Mouse (Mus musculus) neural tube, embryonic 13.5 days (tissue): ENCODE measurements around the gene Lpcat3. TPM values are rescaled to one million over a fixed set of nuclear protein-coding genes. Genes with fewer than 3 reads are reported as not detected.

Experiments
- ATAC-seq: fragments of 200-750 bp; cut with Nextera tagmentation; 2 replicates; pipeline ENCODE4 v1.8.0; 2017; ENCODE audit warnings: low read depth, mild to moderate bottlenecking, moderate TSS enrichment, moderate library complexity
- H3K27ac ChIP-seq: fragments of 300-500 bp; sonication (generic); replicated peaks from 2 replicates; pipeline ENCODE4 v1.5.1; 2015; ENCODE audit warnings: moderate library complexity, mild to moderate bottlenecking, inconsistent platforms
- H3K27me3 ChIP-seq: fragments of 300-500 bp; sonication (generic); 2 replicates; pipeline ENCODE4 v1.6.1; 2015; ENCODE audit warnings: mild to moderate bottlenecking, inconsistent platforms
- H3K36me3 ChIP-seq: fragments of 300-500 bp; sonication (generic); 2 replicates; pipeline ENCODE4 v1.6.1; 2015; ENCODE audit warnings: mild to moderate bottlenecking, inconsistent platforms
- H3K4me1 ChIP-seq: fragments of 300-500 bp; sonication (generic); replicated peaks from 2 replicates; pipeline ENCODE4 v1.6.1; 2015; ENCODE audit warnings: inconsistent platforms
- H3K4me2 ChIP-seq: fragments of 300-500 bp; sonication (generic); 2 replicates; pipeline ENCODE4 v1.6.1; 2015; ENCODE audit warnings: inconsistent platforms, mild to moderate bottlenecking, moderate library complexity
- H3K4me3 ChIP-seq: fragments of 300-500 bp; sonication (generic); 2 replicates; pipeline ENCODE4 v1.5.1; 2015; ENCODE audit warnings: mild to moderate bottlenecking, inconsistent platforms
- H3K9ac ChIP-seq: fragments of 300-500 bp; sonication (generic); 2 replicates; pipeline ENCODE4 v1.6.1; 2015; ENCODE audit warnings: moderate library complexity, mild to moderate bottlenecking, inconsistent platforms
- H3K9me3 ChIP-seq: fragments of 300-500 bp; sonication (generic); 2 replicates; pipeline ENCODE4 v1.6.1; 2016; ENCODE audit warnings: inconsistent platforms
- WGBS: fragments of 180-500 bp; shearing (Covaris S2); methylation state at CpG from one replicate; pipeline ENCODE4 v1.1.7; 2015; 5-methylcytosine and 5-hydroxymethylcytosine counted together
- polyA plus RNA-seq: library from polyadenylated mRNA; unstranded; fragments of >200 nt; fragmentation: Nextera tagmentation; extraction: Ambion mirVana; gene quantifications from 2 replicates; pipeline ENCODE4 v1.2.1, GENCODE M21; 2015

Gene Lpcat3
- polyA plus RNA-seq, 1 experiment from 2014 or later = 43.7 TPM

- Histone ChIP-seq H3K27me3 (no peaks in the 10 kb centered on the region), H3K4me3 (no peak overlapping the region), H3K9ac (no peak overlapping the region), H3K36me3 (peaks cover 48% of the 10 kb centered on the region), H3K4me2 (no peak overlapping the region), H3K27ac (no peak overlapping the region), H3K9me3 (no peaks in the 10 kb centered on the region), H3K4me1 (peaks cover 11% of the 10 kb centered on the region; the same call in 1 of the 2 replicates)
- ATAC-seq = no peak
- WGBS = 85% methylated on average over 6 of the region's 6 CpGs
These were observed 35.9 kb downstream of the Lpcat3 start for GRCm38 (mm10) chr6:124698751-124699150.

- H3K4me3 ChIP-seq = no peak overlapping the region
- no peaks in the 10 kb centered on the region for H3K9me3 ChIP-seq
- WGBS = 85% methylated on average over 4 of the region's 4 CpGs
- H3K9ac ChIP-seq = no peak overlapping the region
- H3K4me1 ChIP-seq = peaks cover 5% of the 10 kb centered on the region; the same call in 1 of the 2 replicates
- peaks cover 54% of the 10 kb centered on the region for H3K36me3 ChIP-seq
- H3K27me3 ChIP-seq = no peaks in the 10 kb centered on the region
- no peak overlapping the region for H3K27ac ChIP-seq
- no peak overlapping the region for H3K4me2 ChIP-seq
- ATAC-seq = no peak
These were observed 36.5 kb downstream of the Lpcat3 start for GRCm38 (mm10) chr6:124699366-124699765.

- no peaks in the 10 kb centered on the region for H3K4me1 ChIP-seq
- no peak; the same call in 1 of the 2 replicates for ATAC-seq
- H3K4me2 ChIP-seq = no peak overlapping the region
- no peaks in the 10 kb centered on the region for H3K27me3 ChIP-seq
- no peaks in the 10 kb centered on the region for H3K9me3 ChIP-seq
- WGBS = 85% methylated on average over 11 of the region's 11 CpGs
- no peak overlapping the region for H3K27ac ChIP-seq
- H3K9ac ChIP-seq = no peak overlapping the region
- H3K4me3 ChIP-seq = no peak overlapping the region
- H3K36me3 ChIP-seq = peaks cover 61% of the 10 kb centered on the region
These were observed 37.3 kb downstream of the Lpcat3 start for GRCm38 (mm10) chr6:124699962-124700610.

GRCm38 (mm10) chr6:124701338-124701737 lies 38.5 kb downstream of the Lpcat3 start:
- 81% methylated on average over 8 of the region's 8 CpGs for WGBS
- H3K36me3 ChIP-seq = peaks cover 74% of the 10 kb centered on the region
- H3K27ac ChIP-seq = no peak overlapping the region
- no peak overlapping the region for H3K4me2 ChIP-seq
- H3K4me3 ChIP-seq = no peak overlapping the region
- H3K4me1 ChIP-seq = no peaks in the 10 kb centered on the region
- H3K27me3 ChIP-seq = no peaks in the 10 kb centered on the region
- no peak overlapping the region for H3K9ac ChIP-seq
- H3K9me3 ChIP-seq = no peaks in the 10 kb centered on the region
- ATAC-seq = 0 out of 2 replicates have a peak, but pooled peaks have one; percentile 10

GRCm38 (mm10) chr6:124702102-124702783 lies 39.4 kb downstream of the Lpcat3 start:
- Histone ChIP-seq H3K27ac (no peak overlapping the region), H3K4me3 (no peak overlapping the region), H3K4me1 (no peaks in the 10 kb centered on the region), H3K36me3 (peaks cover 81% of the 10 kb centered on the region), H3K27me3 (no peaks in the 10 kb centered on the region), H3K9me3 (no peaks in the 10 kb centered on the region), H3K4me2 (no peak overlapping the region), H3K9ac (no peak overlapping the region)
- 93% methylated on average over 17 of the region's 17 CpGs for WGBS
- ATAC-seq = 0 out of 2 replicates have a peak, but pooled peaks have one; percentile 7

GRCm38 (mm10) chr6:124702784-124703103 lies 39.9 kb downstream of the Lpcat3 start:
- H3K36me3 ChIP-seq = peaks cover 85% of the 10 kb centered on the region

GRCm38 (mm10) chr6:124703789-124704188 lies 41.0 kb downstream of the Lpcat3 start:
- WGBS = 85% methylated on average over 7 of the region's 7 CpGs
- Histone ChIP-seq H3K4me1 (no peaks in the 10 kb centered on the region), H3K9ac (no peak overlapping the region), H3K27me3 (no peaks in the 10 kb centered on the region), H3K36me3 (peaks cover 92% of the 10 kb centered on the region), H3K4me3 (no peak overlapping the region), H3K27ac (no peak overlapping the region), H3K4me2 (no peak overlapping the region), H3K9me3 (no peaks in the 10 kb centered on the region)
- ATAC-seq = no peak

More at GRCm38 (mm10) chr6:124702784-124703103, 39.9 kb downstream of the Lpcat3 start:
- Histone ChIP-seq H3K27ac (no peak overlapping the region), H3K4me2 (no peak overlapping the region), H3K9ac (no peak overlapping the region), H3K9me3 (no peaks in the 10 kb centered on the region), H3K4me1 (no peaks in the 10 kb centered on the region), H3K4me3 (no peak overlapping the region), H3K27me3 (no peaks in the 10 kb centered on the region)
- ATAC-seq = peak; percentile 33
- 59% methylated on average over 3 of the region's 3 CpGs for WGBS

GRCm38 (mm10) chr6:124704417-124704816 lies 41.6 kb downstream of the Lpcat3 start:
- peaks cover 3% of the 10 kb centered on the region; the same call in 1 of the 2 replicates for H3K4me1 ChIP-seq
- 97% methylated on average over 2 of the region's 2 CpGs for WGBS
- no peak for ATAC-seq
- H3K9me3 ChIP-seq = no peaks in the 10 kb centered on the region
- H3K27me3 ChIP-seq = no peaks in the 10 kb centered on the region
- no peak overlapping the region for H3K4me2 ChIP-seq
- H3K9ac ChIP-seq = no peak overlapping the region
- H3K4me3 ChIP-seq = no peak overlapping the region
- peaks cover 85% of the 10 kb centered on the region for H3K36me3 ChIP-seq
- H3K27ac ChIP-seq = no peak overlapping the region

- 90% methylated on average over 5 of the region's 5 CpGs for WGBS
- no peak overlapping the region for H3K27ac ChIP-seq
- H3K4me3 ChIP-seq = no peak overlapping the region
- no peaks in the 10 kb centered on the region for H3K27me3 ChIP-seq
- peaks cover 72% of the 10 kb centered on the region for H3K36me3 ChIP-seq
- H3K4me1 ChIP-seq = peaks cover 20% of the 10 kb centered on the region
- no peak overlapping the region for H3K4me2 ChIP-seq
- H3K9me3 ChIP-seq = no peaks in the 10 kb centered on the region
- ATAC-seq = no peak
- no peak overlapping the region for H3K9ac ChIP-seq
These were observed 43.3 kb downstream of the Lpcat3 start for GRCm38 (mm10) chr6:124706061-124706627.

GRCm38 (mm10) chr6:124708289-124708889 lies 45.6 kb downstream of the Lpcat3 start:
- H3K27ac ChIP-seq = no peak overlapping the region
- no peak for ATAC-seq
- peaks cover 32% of the 10 kb centered on the region for H3K4me1 ChIP-seq
- H3K9ac ChIP-seq = no peak overlapping the region
- no peaks in the 10 kb centered on the region for H3K9me3 ChIP-seq
- no peaks in the 10 kb centered on the region for H3K27me3 ChIP-seq
- H3K4me2 ChIP-seq = no peak overlapping the region
- WGBS = 93% methylated on average over 10 of the region's 10 CpGs
- no peak overlapping the region for H3K4me3 ChIP-seq
- peaks cover 50% of the 10 kb centered on the region for H3K36me3 ChIP-seq

GRCm38 (mm10) chr6:124711824-124712782 lies 49.3 kb downstream of the Lpcat3 start, which contains the start of the genes Emg1 and Phb2:
Gene Emg1, minus strand, starts transcription at chr6:124712178.
Gene Phb2, plus strand, starts transcription at chr6:124712336.
- H3K4me2 ChIP-seq = peak within 1 kb of the TSS; percentile 94
- H3K36me3 ChIP-seq = peaks cover 46% of the 10 kb centered on the region
- peak; percentile 97 for ATAC-seq
- peaks cover 39% of the 10 kb centered on the region for H3K4me1 ChIP-seq
- no peaks in the 10 kb centered on the region for H3K27me3 ChIP-seq
- peak within 1 kb of the TSS; percentile 84 for H3K27ac ChIP-seq
- peak within 1 kb of the TSS; percentile 99 for H3K4me3 ChIP-seq
- under 1% methylated on average over 76 of the region's 76 CpGs for WGBS
- H3K9me3 ChIP-seq = no peaks in the 10 kb centered on the region
- H3K9ac ChIP-seq = peak within 1 kb of the TSS; percentile 95
